Mouse (Mus musculus) midbrain, embryonic 13.5 days (tissue): ENCODE measurements at regions not wholly inside any gene's neighbourhood (a gene's known extent, or its start where the extent isn't known, plus 50 kb on each side); places are given as distances from the start of the nearest gene placed in this dataset.

Experiments
- ATAC-seq: fragments of 200-750 bp; cut with Nextera tagmentation; 2 replicates; pipeline ENCODE4 v1.8.0; 2017; ENCODE audit warnings: mild to moderate bottlenecking, moderate TSS enrichment, moderate library complexity
- H3K27ac ChIP-seq: fragments of 300-500 bp; sonication (generic); 2 replicates; pipeline ENCODE4 v1.5.1; 2015; ENCODE audit warnings: inconsistent platforms, mild to moderate bottlenecking, moderate library complexity
- H3K27me3 ChIP-seq: fragments of 300-500 bp; sonication (generic); 2 replicates; pipeline ENCODE4 v1.6.1; 2015; ENCODE audit warnings: mild to moderate bottlenecking, inconsistent platforms
- H3K36me3 ChIP-seq: fragments of 300-500 bp; sonication (generic); 2 replicates; pipeline ENCODE4 v1.6.1; 2015; ENCODE audit warnings: mild to moderate bottlenecking, inconsistent platforms
- H3K4me1 ChIP-seq: fragments of 300-500 bp; sonication (generic); replicated peaks from 2 replicates; pipeline ENCODE4 v1.6.1; 2015; ENCODE audit warnings: inconsistent platforms
- H3K4me2 ChIP-seq: fragments of 300-500 bp; sonication (generic); replicated peaks from 2 replicates; pipeline ENCODE4 v1.6.1; 2015; ENCODE audit warnings: moderate library complexity, mild to moderate bottlenecking, inconsistent platforms
- H3K4me3 ChIP-seq: fragments of 300-500 bp; sonication (generic); replicated peaks from 2 replicates; pipeline ENCODE4 v1.5.1; 2015; ENCODE audit warnings: mild to moderate bottlenecking, inconsistent platforms
- H3K9ac ChIP-seq: fragments of 300-500 bp; sonication (generic); replicated peaks from 2 replicates; pipeline ENCODE4 v1.6.1; 2015; ENCODE audit warnings: mild to moderate bottlenecking, inconsistent platforms
- H3K9me3 ChIP-seq: fragments of 300-500 bp; sonication (generic); 2 replicates; pipeline ENCODE4 v1.6.1; 2016; ENCODE audit warnings: mild to moderate bottlenecking, inconsistent platforms
- WGBS: fragments of 180-500 bp; shearing (Covaris S2); methylation state at CpG from one replicate; pipeline ENCODE4 v1.1.7; 2015; 5-methylcytosine and 5-hydroxymethylcytosine counted together

GRCm38 (mm10) chr1:72012710-72013109 lies 199.4 kb downstream of the Mreg start:
- 58% methylated on average over 7 of the region's 7 CpGs for WGBS
- H3K9ac ChIP-seq, result no peak overlapping the region
- ATAC-seq, result no peak
- H3K36me3 ChIP-seq, result no peaks in the 10 kb centered on the region
- H3K9me3 ChIP-seq, result no peaks in the 10 kb centered on the region
- no peaks in the 10 kb centered on the region for H3K27me3 ChIP-seq
- no peak overlapping the region for H3K4me2 ChIP-seq
- no peaks in the 10 kb centered on the region for H3K4me1 ChIP-seq
- no peak overlapping the region for H3K27ac ChIP-seq
- H3K4me3 ChIP-seq, result no peak overlapping the region

GRCm38 (mm10) chr1:72009270-72009928 lies 202.7 kb downstream of the Mreg start:
- Histone ChIP-seq H3K27me3 (no peaks in the 10 kb centered on the region), H3K4me2 (no peak overlapping the region), H3K4me1 (peaks cover 12% of the 10 kb centered on the region; the same call in 1 of the 2 replicates), H3K9me3 (no peaks in the 10 kb centered on the region), H3K9ac (no peak overlapping the region), H3K27ac (no peak overlapping the region), H3K4me3 (no peak overlapping the region), H3K36me3 (no peaks in the 10 kb centered on the region)
- ATAC-seq, result no peak
- WGBS, result 55% methylated on average over 7 of the region's 7 CpGs

GRCm38 (mm10) chr1:72006696-72007291 lies 205.3 kb downstream of the Mreg start:
- 70% methylated on average over 7 of the region's 7 CpGs for WGBS

GRCm38 (mm10) chr1:72005956-72006355 lies 206.2 kb downstream of the Mreg start:
- H3K9ac ChIP-seq, result no peak overlapping the region
- no peak overlapping the region for H3K4me2 ChIP-seq
- no peak for ATAC-seq
- no peak overlapping the region for H3K27ac ChIP-seq
- H3K9me3 ChIP-seq, result no peaks in the 10 kb centered on the region
- H3K4me1 ChIP-seq, result peaks cover 12% of the 10 kb centered on the region; the same call in 1 of the 2 replicates
- H3K36me3 ChIP-seq, result no peaks in the 10 kb centered on the region
- 48% methylated on average over 8 of the region's 8 CpGs for WGBS
- no peaks in the 10 kb centered on the region for H3K27me3 ChIP-seq
- no peak overlapping the region for H3K4me3 ChIP-seq

More at GRCm38 (mm10) chr1:72006696-72007291, 205.3 kb downstream of the Mreg start:
- no peak for ATAC-seq
- Histone ChIP-seq H3K36me3 (no peaks in the 10 kb centered on the region), H3K27me3 (no peaks in the 10 kb centered on the region), H3K9ac (no peak overlapping the region), H3K9me3 (no peaks in the 10 kb centered on the region), H3K4me1 (peaks cover 12% of the 10 kb centered on the region; the same call in 1 of the 2 replicates), H3K27ac (no peak overlapping the region), H3K4me2 (no peak overlapping the region), H3K4me3 (no peak overlapping the region)

GRCm38 (mm10) chr1:72005550-72005949 lies 206.6 kb downstream of the Mreg start:
- Histone ChIP-seq H3K27ac (no peak overlapping the region), H3K27me3 (no peaks in the 10 kb centered on the region), H3K36me3 (no peaks in the 10 kb centered on the region), H3K4me1 (peaks cover 12% of the 10 kb centered on the region; the same call in 1 of the 2 replicates), H3K4me2 (no peak overlapping the region), H3K9me3 (no peaks in the 10 kb centered on the region), H3K9ac (no peak overlapping the region), H3K4me3 (no peak overlapping the region)
- WGBS, result 74% methylated on average over 7 of the region's 7 CpGs
- ATAC-seq, result no peak

GRCm38 (mm10) chr1:72003424-72004278 lies 208.5 kb downstream of the Mreg start:
- no peak overlapping the region for H3K27ac ChIP-seq
- no peak overlapping the region for H3K9ac ChIP-seq
- 88% methylated on average over 14 of the region's 14 CpGs for WGBS
- H3K27me3 ChIP-seq, result no peaks in the 10 kb centered on the region
- no peak for ATAC-seq
- H3K4me2 ChIP-seq, result no peak overlapping the region
- no peaks in the 10 kb centered on the region for H3K36me3 ChIP-seq
- no peaks in the 10 kb centered on the region for H3K9me3 ChIP-seq
- H3K4me1 ChIP-seq, result peaks cover 12% of the 10 kb centered on the region; the same call in 1 of the 2 replicates
- no peak overlapping the region for H3K4me3 ChIP-seq

DNA sequence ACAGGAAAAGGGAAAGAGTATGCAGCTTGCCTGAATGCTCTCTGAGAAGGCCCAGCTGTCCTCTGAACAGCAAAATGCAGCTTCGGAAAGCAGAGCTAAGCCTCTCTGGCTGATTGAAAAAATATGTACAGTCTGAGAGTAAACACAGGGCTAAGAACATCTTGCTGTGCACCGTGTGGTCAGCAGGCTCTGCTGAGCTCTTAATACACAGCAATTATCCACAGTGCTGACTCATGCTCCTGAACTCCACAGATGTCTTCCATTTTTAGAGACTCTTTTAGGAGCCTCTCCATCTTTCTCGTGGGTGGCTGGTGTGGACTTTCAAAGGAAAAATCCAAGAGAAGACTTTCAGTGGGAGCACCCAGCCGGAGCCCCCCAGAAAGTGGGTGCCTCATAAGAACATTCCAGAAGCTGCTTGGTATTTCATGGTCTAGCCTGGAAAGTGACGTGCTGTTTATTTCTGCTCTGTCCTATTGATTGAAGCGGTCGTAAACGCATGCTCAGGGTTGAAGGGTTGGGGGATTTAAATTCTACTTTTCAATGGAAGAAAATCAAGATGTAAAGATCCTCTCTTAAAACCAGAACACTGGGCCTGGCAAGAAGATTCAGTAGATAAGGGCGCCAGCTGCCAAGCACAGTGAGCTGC lies 209.5 kb downstream of the Mreg start:
- Histone ChIP-seq H3K36me3 (no peaks in the 10 kb centered on the region), H3K9ac (no peak overlapping the region), H3K4me3 (no peak overlapping the region), H3K27ac (no peak overlapping the region), H3K4me1 (peaks cover 12% of the 10 kb centered on the region; the same call in 1 of the 2 replicates), H3K4me2 (no peak overlapping the region), H3K9me3 (no peaks in the 10 kb centered on the region), H3K27me3 (no peaks in the 10 kb centered on the region)
- ATAC-seq, result no peak
- 79% methylated on average over 9 of the region's 9 CpGs for WGBS

DNA sequence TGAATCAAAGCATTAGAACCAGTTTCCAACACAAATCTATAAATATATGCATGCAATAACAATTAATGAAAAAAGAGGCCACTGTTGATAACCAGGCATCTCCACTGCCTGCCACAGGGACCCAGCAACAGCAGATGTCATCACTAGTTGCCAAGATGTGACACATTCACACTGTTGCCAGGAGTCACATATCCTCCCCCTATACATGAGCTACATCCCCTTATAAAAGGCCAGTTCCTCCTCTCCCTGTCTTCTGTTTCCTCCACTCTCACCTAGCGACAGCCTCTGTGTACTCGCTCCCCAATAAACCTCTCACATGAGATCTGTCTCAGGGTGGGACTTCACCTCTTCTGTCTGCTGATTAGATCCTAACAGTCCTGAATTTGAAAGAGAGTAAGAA lies 211.4 kb downstream of the Mreg start:
- Histone ChIP-seq H3K27ac (no peak overlapping the region), H3K4me1 (peaks cover 3% of the 10 kb centered on the region; the same call in 1 of the 2 replicates), H3K9me3 (no peaks in the 10 kb centered on the region), H3K4me2 (no peak overlapping the region), H3K4me3 (no peak overlapping the region), H3K9ac (no peak overlapping the region), H3K27me3 (no peaks in the 10 kb centered on the region), H3K36me3 (no peaks in the 10 kb centered on the region)
- WGBS, result 88% methylated on average over 2 of the region's 2 CpGs
- ATAC-seq, result no peak

DNA sequence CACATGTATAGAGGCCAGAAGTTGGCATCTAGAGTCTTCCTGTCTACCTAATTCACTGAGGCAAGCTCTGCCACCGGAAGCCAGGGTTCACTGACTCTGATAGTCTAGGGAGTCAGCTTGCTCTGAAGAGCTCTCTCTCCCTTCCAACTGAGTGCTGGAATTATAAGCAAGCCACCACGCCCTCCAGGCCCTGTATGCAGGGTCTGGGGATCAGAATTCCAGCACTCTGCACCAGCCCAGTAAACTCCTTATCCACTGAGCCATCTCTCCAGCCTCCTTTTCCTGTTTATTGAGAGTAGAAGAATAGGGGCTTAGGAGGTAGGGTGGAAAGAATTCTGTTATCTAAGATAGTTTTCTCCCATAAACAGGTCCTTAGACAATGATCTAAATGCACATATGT lies 215.3 kb downstream of the Mreg start:
- Histone ChIP-seq H3K36me3 (no peaks in the 10 kb centered on the region), H3K4me1 (0 out of 2 replicates have a peak, but pooled peaks cover 3% of the 10 kb centered on the region), H3K9ac (no peak overlapping the region), H3K4me3 (no peak overlapping the region), H3K27ac (no peak overlapping the region), H3K4me2 (no peak overlapping the region), H3K27me3 (no peaks in the 10 kb centered on the region), H3K9me3 (no peaks in the 10 kb centered on the region)
- WGBS, result 53% methylated on average over 2 of the region's 2 CpGs
- no peak for ATAC-seq

DNA sequence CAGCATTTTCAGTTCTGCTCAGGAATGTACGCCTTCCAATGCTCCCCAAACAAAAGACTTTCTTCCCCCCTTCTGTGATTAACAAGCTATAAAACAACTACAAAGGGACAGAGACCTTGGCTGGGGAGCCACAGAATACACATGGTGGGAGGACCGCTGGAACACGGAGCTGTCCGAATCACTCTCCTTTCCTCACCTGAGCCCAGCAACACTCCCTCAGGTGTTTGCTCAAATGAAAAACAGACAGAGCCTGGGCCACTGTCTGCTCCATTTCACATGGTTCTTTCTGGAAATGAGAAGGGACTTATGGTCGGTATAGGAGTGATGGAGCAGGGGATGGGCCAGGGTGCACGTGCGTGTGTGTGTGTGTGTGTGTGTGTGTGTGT lies 215.9 kb downstream of the Mreg start:
- no peak overlapping the region for H3K9ac ChIP-seq
- no peaks in the 10 kb centered on the region for H3K9me3 ChIP-seq
- ATAC-seq, result no peak
- no peak overlapping the region for H3K4me2 ChIP-seq
- H3K27ac ChIP-seq, result no peak overlapping the region
- no peaks in the 10 kb centered on the region for H3K36me3 ChIP-seq
- H3K4me1 ChIP-seq, result 0 out of 2 replicates have a peak, but pooled peaks cover 3% of the 10 kb centered on the region
- WGBS, result 61% methylated on average over 7 of the region's 7 CpGs
- no peak overlapping the region for H3K4me3 ChIP-seq
- H3K27me3 ChIP-seq, result no peaks in the 10 kb centered on the region

DNA sequence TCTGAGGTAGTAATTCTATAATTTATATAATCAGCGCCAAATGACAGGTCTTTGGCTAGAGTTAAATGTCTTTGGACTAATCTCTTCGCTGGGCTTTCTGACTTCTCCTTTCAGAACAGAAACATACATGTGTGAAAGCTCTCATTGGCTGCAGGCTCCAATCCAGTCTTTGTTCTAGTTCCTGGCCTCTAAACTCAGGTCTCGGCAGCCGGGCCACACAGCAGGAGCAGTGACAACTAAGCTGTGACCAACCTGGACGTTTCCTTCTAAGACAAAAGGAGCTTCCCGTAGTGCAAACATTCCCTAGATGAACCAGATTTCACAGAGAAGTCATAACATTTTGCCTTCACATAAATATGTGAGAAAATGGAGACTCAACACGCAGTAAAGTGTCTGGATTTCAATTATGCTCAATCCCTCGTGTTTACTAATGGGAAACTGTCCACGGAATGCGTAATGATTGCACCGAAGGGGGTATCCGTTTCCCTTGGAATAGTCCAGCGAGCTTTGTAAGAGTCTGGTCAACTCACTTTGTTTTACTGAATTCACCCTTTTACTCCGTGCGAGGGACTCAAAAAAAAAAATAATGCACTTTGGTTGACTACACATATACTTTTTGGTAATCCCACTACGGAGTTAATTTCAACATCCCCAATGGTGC lies 216.4 kb downstream of the Mreg start:
- Histone ChIP-seq H3K4me1 (0 out of 2 replicates have a peak, but pooled peaks cover 3% of the 10 kb centered on the region), H3K4me3 (no peak overlapping the region), H3K36me3 (no peaks in the 10 kb centered on the region), H3K27ac (no peak overlapping the region), H3K9me3 (no peaks in the 10 kb centered on the region), H3K27me3 (no peaks in the 10 kb centered on the region), H3K4me2 (no peak overlapping the region), H3K9ac (no peak overlapping the region)
- 55% methylated on average over 16 of the region's 16 CpGs for WGBS
- ATAC-seq, result no peak
